Mouse (Mus musculus) heart, postnatal 25 days (tissue): ENCODE results near the gene Ntn4. TPM values are rescaled to one million over a fixed set of nuclear protein-coding genes. Genes with fewer than 3 reads are reported as not detected.

ENCODE experiments used
- DNase-seq: peaks from one replicate; pipeline ENCODE4 v3.0.0; 2022; ENCODE audit warnings: low spot score
- intact Hi-C: fragments of 180-260 bp; cut with DNase I; formaldehyde crosslinking; loops from one replicate; pipeline ENCODE4 v1.15.1; 2025
- total RNA-seq, 2 experiments: library from RNA; stranded (reverse); gene quantifications; 2 replicates each; pipeline ENCODE4 v1.2.3; 2021

Ntn4 gene
- total RNA-seq, 2 experiments from 2014 or later, result 12.2 to 14.1 TPM

- intact Hi-C loops, result loop anchor here (5.0 kb wide), 1 partner anchor 44 kb away; no protein-coding TSS in a partner anchor
- DNase-seq, result no peak
These were observed 125.7 kb downstream of the Ntn4 start for GRCm38 (mm10) chr10:93766221-93766620.

- peak; percentile 22 for DNase-seq
- intact Hi-C loops, result loop anchor here (5.0 kb wide), 1 partner anchor 45 kb away; no protein-coding TSS in a partner anchor
These were observed 126.8 kb downstream of the Ntn4 start for GRCm38 (mm10) chr10:93767245-93767644.

GRCm38 (mm10) chr10:93768222-93768621 lies 127.7 kb downstream of the Ntn4 start:
- intact Hi-C loops, result loop anchor here (5.0 kb wide), 1 partner anchor 46 kb away; no protein-coding TSS in a partner anchor
- DNase-seq, result no peak

GRCm38 (mm10) chr10:93771931-93772465 lies 131.5 kb downstream of the Ntn4 start:
- no peak for DNase-seq
- intact Hi-C loops, result loop anchor here (5.0 kb wide), 1 partner anchor 65 kb away; no protein-coding TSS in a partner anchor

GRCm38 (mm10) chr10:93772492-93772891 lies 132.0 kb downstream of the Ntn4 start:
- no peak for DNase-seq
- intact Hi-C loops, result loop anchor here (5.0 kb wide), 1 partner anchor 65 kb away; no protein-coding TSS in a partner anchor

GRCm38 (mm10) chr10:93776731-93777151 lies 136.3 kb downstream of the Ntn4 start:
- no peak for DNase-seq
- intact Hi-C loops, result loop anchor here (1.0 to 5.0 kb wide), 2 partner anchors 165 to 184 kb away; no protein-coding TSS in a partner anchor

- DNase-seq, result no peak
- intact Hi-C loops, result loop anchor here (1.0 to 5.0 kb wide), 2 partner anchors 166 to 185 kb away; no protein-coding TSS in a partner anchor
These were observed 136.9 kb downstream of the Ntn4 start for GRCm38 (mm10) chr10:93777372-93777771.

GRCm38 (mm10) chr10:93783216-93784013 lies 142.9 kb downstream of the Ntn4 start:
- no peak for DNase-seq
- intact Hi-C loops, result no loop called here

Other genes starting within 250 kb of the Ntn4 start
- 10 to 100 TPM; 33.8 to 34.1 TPM for gene Lta4h, start 187.3 kb upstream of the Ntn4 start, total RNA-seq
- under 1 TPM; 0.21 to 0.50 TPM for gene Hal, start 151.9 kb upstream of the Ntn4 start, total RNA-seq
- not detected for gene Amdhd1, start 100.6 kb upstream of the Ntn4 start, total RNA-seq
- not detected for gene Ccdc38, start 100.0 kb upstream of the Ntn4 start, total RNA-seq
- 10 to 100 TPM; 10.8 to 12.5 TPM for gene Snrpf, start 51.0 kb upstream of the Ntn4 start, total RNA-seq
- gene Usp44, start 190.9 kb downstream of the Ntn4 start, total RNA-seq, result not detected